Mouse (Mus musculus) T-helper 17 cell (primary cell): Measurements from ENCODE around the gene Pithd1.
"Not testable (repeated sequence)": the region's sequence is repeated elsewhere in the genome, so short reads cannot be mapped to it uniquely, and the experiment has no call there.

Experiments used
- in situ Hi-C, 2 experiments: fragments of 300-600 bp; cut with MboI, MseI; formaldehyde crosslinking; loops; 1 replicate in 1 of 2; 2 replicates in 1 of 2; pipeline ENCODE4 v1.15.1; 2025; ENCODE audit warnings: high pct_unique_total_duplicates in 2 of 2

Pithd1 gene

GRCm38 (mm10) chr4:135964426-135964825 lies 22.6 kb downstream of the Pithd1 start:
- in situ Hi-C loops: loop anchor here in 1 of 2 experiments (25.0 kb wide), 1 partner anchor 198 kb away; the partner anchor contains the start of gene E2f2

- in situ Hi-C loops: loop anchor here in 1 of 2 experiments (25.0 kb wide), 1 partner anchor 199 kb away; the partner anchor contains the start of gene E2f2
Observed at GRCm38 (mm10) chr4:135963457-135964193, 23.4 kb downstream of the Pithd1 start, which contains the start of gene Gale. TSS of gene Gale (plus strand) at chr4:135963727.

- in situ Hi-C loops: loop anchor here in 1 of 2 experiments (25.0 kb wide), 1 partner anchor 199 kb away; the partner anchor contains the start of gene E2f2
Observed at GRCm38 (mm10) chr4:135962946-135963345, 24.1 kb downstream of the Pithd1 start.

- in situ Hi-C loops: loop anchor here in 1 of 2 experiments (25.0 kb wide), 1 partner anchor 200 kb away; the partner anchor contains the start of gene E2f2
Observed at GRCm38 (mm10) chr4:135962198-135962597, 24.9 kb downstream of the Pithd1 start.

- in situ Hi-C loops: loop anchor here in 1 of 2 experiments (25.0 kb wide), 1 partner anchor 201 kb away; the partner anchor contains the start of gene E2f2
Observed at GRCm38 (mm10) chr4:135961709-135962108, 25.4 kb downstream of the Pithd1 start.

GRCm38 (mm10) chr4:135960717-135961116 lies 26.3 kb downstream of the Pithd1 start:
- in situ Hi-C loops: loop anchor here in 1 of 2 experiments (25.0 kb wide), 1 partner anchor 202 kb away; the partner anchor contains the start of gene E2f2

- in situ Hi-C loops: loop anchor here in 1 of 2 experiments (25.0 kb wide), 1 partner anchor 204 kb away; the partner anchor contains the start of gene E2f2
Observed at GRCm38 (mm10) chr4:135958354-135958753, 28.7 kb downstream of the Pithd1 start.

GRCm38 (mm10) chr4:135955886-135956285 lies 31.2 kb downstream of the Pithd1 start:
- in situ Hi-C loops: loop anchor here in 1 of 2 experiments (25.0 kb wide), 1 partner anchor 206 kb away; the partner anchor contains the start of gene E2f2

GRCm38 (mm10) chr4:135954241-135954640 lies 32.8 kb downstream of the Pithd1 start:
- in situ Hi-C loops: loop anchor here in 1 of 2 experiments (25.0 kb wide), 1 partner anchor 208 kb away; the partner anchor contains the start of gene E2f2

GRCm38 (mm10) chr4:135953179-135953578 lies 33.9 kb downstream of the Pithd1 start:
- in situ Hi-C loops: loop anchor here in 1 of 2 experiments (25.0 kb wide), 1 partner anchor 209 kb away; the partner anchor contains the start of gene E2f2

GRCm38 (mm10) chr4:135951505-135951904 lies 35.6 kb downstream of the Pithd1 start:
- in situ Hi-C loops: loop anchor here in 1 of 2 experiments (25.0 kb wide), 1 partner anchor 211 kb away; the partner anchor contains the start of gene E2f2

GRCm38 (mm10) chr4:135950365-135950764 lies 36.7 kb downstream of the Pithd1 start:
- in situ Hi-C loops: loop anchor here in 1 of 2 experiments (25.0 kb wide), 1 partner anchor 212 kb away; the partner anchor contains the start of gene E2f2

GRCm38 (mm10) chr4:135949911-135950310 lies 37.2 kb downstream of the Pithd1 start:
- in situ Hi-C loops: loop anchor here in 1 of 2 experiments (5.0 to 25.0 kb wide), 2 partner anchors 148 to 212 kb away; partner anchors contain the start of gene E2f2

GRCm38 (mm10) chr4:135949475-135949874 lies 37.6 kb downstream of the Pithd1 start:
- in situ Hi-C loops: loop anchor here in 1 of 2 experiments (5.0 kb wide), 1 partner anchor 147 kb away; no protein-coding TSS in a partner anchor

GRCm38 (mm10) chr4:135948142-135948541 lies 38.9 kb downstream of the Pithd1 start:
- in situ Hi-C loops: loop anchor here in 1 of 2 experiments (5.0 kb wide), 1 partner anchor 146 kb away; no protein-coding TSS in a partner anchor

- in situ Hi-C loops: loop anchor here in 1 of 2 experiments (5.0 kb wide), 1 partner anchor 144 kb away; no protein-coding TSS in a partner anchor
Observed at GRCm38 (mm10) chr4:135946659-135947301, 40.3 kb downstream of the Pithd1 start.

- in situ Hi-C loops: loop anchor here in 1 of 2 experiments (5.0 kb wide), 1 partner anchor 144 kb away; no protein-coding TSS in a partner anchor
Observed at GRCm38 (mm10) chr4:135946278-135946658, 40.8 kb downstream of the Pithd1 start, which contains the start of gene Hmgcl. TSS of gene Hmgcl (plus strand) at chr4:135946448.

- in situ Hi-C loops: loop anchor here in 1 of 2 experiments (5.0 kb wide), 1 partner anchor 143 kb away; no protein-coding TSS in a partner anchor
Observed at GRCm38 (mm10) chr4:135945706-135946105, 41.4 kb downstream of the Pithd1 start.

GRCm38 (mm10) chr4:135943389-135943788 lies 43.7 kb downstream of the Pithd1 start:
- in situ Hi-C loops: no loop called here

- in situ Hi-C loops: no loop called here
Observed at GRCm38 (mm10) chr4:135942193-135942592, 44.9 kb downstream of the Pithd1 start.

GRCm38 (mm10) chr4:135941026-135941425 lies 46.0 kb downstream of the Pithd1 start:
- in situ Hi-C loops: not testable (repeated sequence)
